Mouse (Mus musculus): ENCODE results near the gene Ngrn. TPM values are rescaled to one million over a fixed set of nuclear protein-coding genes. Genes with fewer than 3 reads are reported as not detected.

Ngrn gene
- total RNA-seq, 1 experiment from 2014 or later = 27.3 TPM

DNA sequence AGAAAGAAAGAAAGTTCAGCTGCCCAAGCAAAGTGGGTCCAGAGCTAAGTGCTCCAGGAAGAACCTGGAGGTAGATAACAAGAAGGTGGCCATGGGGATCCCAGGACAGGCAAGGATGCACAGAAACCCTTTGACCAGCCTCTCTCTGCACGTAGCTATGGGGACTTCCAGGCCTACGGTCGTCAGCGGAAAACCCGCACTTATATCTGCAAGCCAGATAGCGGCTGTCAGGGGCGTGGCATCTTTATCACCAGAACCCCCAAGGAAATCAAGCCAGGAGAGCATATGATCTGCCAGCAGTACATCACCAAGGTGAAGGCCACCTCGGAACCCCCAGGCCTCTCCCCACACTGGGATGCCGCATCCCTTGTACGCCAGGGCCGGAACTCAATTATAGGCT lies 8.1 kb upstream of the Ngrn start:
- ATAC-seq (replicated peaks; ENCODE audit: insufficient number of reproducible peaks, low FRiP score, low TSS enrichment, poor library complexity, severe bottlenecking) = no peak

DNA sequence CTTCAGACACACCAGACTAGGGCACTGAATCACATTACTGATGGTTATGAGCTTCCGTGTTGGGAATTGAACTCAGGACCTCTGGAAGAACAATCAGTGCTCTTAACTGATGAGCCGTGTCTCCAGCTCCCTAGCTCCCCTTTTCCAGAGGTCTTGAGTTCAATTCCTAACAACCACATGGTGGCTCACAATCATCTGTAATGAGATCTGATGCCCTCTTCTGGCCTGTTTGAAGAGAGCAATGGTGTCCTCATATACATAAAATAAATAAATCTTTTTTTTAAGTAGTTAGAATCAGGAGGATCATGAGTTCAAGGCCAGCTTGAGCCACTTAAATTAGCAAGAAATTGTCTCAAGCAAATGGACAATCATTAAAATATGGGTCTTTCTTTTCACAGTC lies 5.0 kb upstream of the Ngrn start:
- no peak for ATAC-seq (replicated peaks; ENCODE audit: insufficient number of reproducible peaks, low FRiP score, low TSS enrichment, poor library complexity, severe bottlenecking)

- ATAC-seq (replicated peaks; ENCODE audit: insufficient number of reproducible peaks, low FRiP score, low TSS enrichment, poor library complexity, severe bottlenecking) = no peak
Observed at GRCm38 (mm10) chr7:80257706-80258105, 3.3 kb upstream of the Ngrn start.

DNA sequence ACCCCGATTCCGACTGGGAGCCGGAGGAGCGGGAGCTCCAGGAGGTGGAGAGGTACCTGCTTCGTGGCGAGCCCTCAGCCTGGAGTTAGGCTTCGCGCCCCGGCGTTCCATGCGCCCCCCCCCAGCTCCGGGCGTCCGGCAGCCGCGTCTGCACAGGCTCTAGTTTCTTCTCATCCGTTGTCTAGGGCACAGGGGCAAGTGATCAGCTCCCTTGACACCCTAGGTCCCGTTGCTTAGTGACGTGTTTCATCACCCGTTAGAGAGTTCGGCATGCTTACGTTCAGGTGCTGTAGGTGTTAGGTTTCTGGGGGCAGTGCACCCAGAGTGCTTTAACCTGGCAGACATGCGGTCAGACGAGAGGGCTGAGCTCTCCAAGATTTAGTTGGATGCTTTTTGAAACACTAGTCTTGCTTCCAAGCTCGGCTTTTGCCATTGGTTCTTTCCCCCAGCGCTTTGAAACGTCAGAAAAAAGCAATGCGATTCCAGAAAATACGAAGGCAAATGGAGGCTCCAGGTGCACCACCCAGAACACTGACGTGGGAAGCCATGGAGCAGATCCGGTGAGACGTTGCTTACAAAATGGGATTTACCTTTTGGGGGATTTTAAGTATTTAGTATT lies 466 bp downstream of the Ngrn start:
- ATAC-seq (replicated peaks; ENCODE audit: insufficient number of reproducible peaks, low FRiP score, low TSS enrichment, poor library complexity, severe bottlenecking) = no peak

GRCm38 (mm10) chr7:80264606-80265005 lies 3.6 kb downstream of the Ngrn start:
- no peak for ATAC-seq (replicated peaks; ENCODE audit: insufficient number of reproducible peaks, low FRiP score, low TSS enrichment, poor library complexity, severe bottlenecking)

- no peak for ATAC-seq (replicated peaks; ENCODE audit: insufficient number of reproducible peaks, low FRiP score, low TSS enrichment, poor library complexity, severe bottlenecking)
Observed at GRCm38 (mm10) chr7:80267764-80268163, 6.7 kb downstream of the Ngrn start.

- ATAC-seq (replicated peaks; ENCODE audit: insufficient number of reproducible peaks, low FRiP score, low TSS enrichment, poor library complexity, severe bottlenecking) = peak; percentile 96
Observed at GRCm38 (mm10) chr7:80268897-80269750, 8.1 kb downstream of the Ngrn start, which contains the start of gene Vps33b. Gene Vps33b, plus strand, starts transcription at chr7:80269649.

GRCm38 (mm10) chr7:80269751-80270255 lies 8.8 kb downstream of the Ngrn start:
- no peak; the same call in 1 of the 2 replicates for ATAC-seq (replicated peaks; ENCODE audit: insufficient number of reproducible peaks, low FRiP score, low TSS enrichment, poor library complexity, severe bottlenecking)

GRCm38 (mm10) chr7:80273456-80273855 lies 12.4 kb downstream of the Ngrn start:
- ATAC-seq (replicated peaks; ENCODE audit: insufficient number of reproducible peaks, low FRiP score, low TSS enrichment, poor library complexity, severe bottlenecking) = no peak

- no peak for ATAC-seq (replicated peaks; ENCODE audit: insufficient number of reproducible peaks, low FRiP score, low TSS enrichment, poor library complexity, severe bottlenecking)
Observed at GRCm38 (mm10) chr7:80276374-80276773, 15.4 kb downstream of the Ngrn start.

- ATAC-seq (replicated peaks; ENCODE audit: insufficient number of reproducible peaks, low FRiP score, low TSS enrichment, poor library complexity, severe bottlenecking) = no peak
Observed at GRCm38 (mm10) chr7:80280032-80280431, 19.0 kb downstream of the Ngrn start.

DNA sequence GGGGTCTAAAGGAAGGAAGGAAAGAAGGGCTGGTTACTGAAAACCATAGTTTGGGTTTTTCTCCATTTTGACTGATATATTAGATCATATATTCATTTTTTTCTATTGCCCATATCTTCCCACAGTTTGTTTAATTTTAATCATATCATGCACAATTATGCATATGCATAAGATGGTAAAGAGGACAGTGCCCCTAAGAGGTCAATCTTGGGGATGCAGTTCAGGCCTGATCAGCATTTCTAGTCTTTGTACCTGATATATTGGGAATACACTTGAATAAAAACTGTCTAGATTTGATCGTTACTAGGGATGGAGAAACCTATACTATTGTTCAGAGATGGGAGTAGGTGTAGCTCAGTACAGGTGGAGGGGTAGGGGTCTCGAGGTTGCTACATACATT lies 20.0 kb downstream of the Ngrn start:
- no peak for ATAC-seq (replicated peaks; ENCODE audit: insufficient number of reproducible peaks, low FRiP score, low TSS enrichment, poor library complexity, severe bottlenecking)

DNA sequence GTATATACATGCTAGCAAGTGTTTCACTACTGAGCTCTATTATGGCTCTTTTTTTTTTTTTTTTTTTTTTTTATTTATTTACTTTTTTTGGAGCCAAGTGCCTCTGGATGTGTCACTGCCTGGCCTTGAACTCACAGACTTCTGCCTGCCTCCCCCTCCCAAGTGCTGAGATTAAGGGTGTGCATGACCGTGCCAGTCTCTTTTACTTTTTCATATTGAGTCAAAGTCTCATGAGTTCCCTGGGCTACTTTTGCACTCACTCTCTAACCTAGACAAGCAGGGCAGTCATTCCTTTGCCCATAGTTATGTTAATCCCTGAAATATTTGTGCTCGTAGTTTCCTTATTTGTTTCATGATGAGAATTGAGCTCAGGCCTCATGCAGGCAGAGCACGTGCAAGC lies 20.6 kb downstream of the Ngrn start:
- no peak for ATAC-seq (replicated peaks; ENCODE audit: insufficient number of reproducible peaks, low FRiP score, low TSS enrichment, poor library complexity, severe bottlenecking)

DNA sequence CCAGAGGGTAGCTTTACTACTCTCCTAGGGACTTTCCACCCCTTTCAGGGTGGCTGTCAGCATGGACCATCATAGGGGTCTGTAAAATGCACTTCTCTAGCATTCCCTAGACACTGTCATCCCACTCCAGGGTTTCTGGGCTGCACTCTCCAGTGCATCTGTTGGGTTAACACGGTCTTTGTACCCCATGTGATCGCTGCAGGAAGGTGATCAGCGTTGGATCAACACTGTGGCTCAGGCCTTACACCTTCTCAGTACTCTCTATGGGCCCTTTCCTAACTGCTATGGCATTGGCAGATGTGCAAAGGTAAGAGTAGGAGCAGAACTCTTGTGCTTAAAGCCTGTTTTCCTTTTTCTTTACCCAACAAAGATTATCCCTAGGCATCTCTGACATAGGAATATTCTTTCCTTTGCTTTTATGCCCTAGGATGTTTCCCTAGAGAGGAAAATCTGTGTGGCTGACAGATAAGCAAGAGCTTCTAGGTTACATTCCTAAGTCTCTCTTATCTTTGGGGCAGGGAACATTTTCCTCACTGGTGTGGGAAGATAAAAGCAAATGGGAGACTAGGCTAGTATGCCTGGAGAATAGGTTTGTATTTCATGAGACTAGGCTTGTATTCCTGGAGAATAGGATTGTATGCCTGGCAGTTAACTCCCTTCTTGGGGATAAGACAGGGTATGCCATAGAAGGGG lies 22.4 kb downstream of the Ngrn start:
- ATAC-seq (replicated peaks; ENCODE audit: insufficient number of reproducible peaks, low FRiP score, low TSS enrichment, poor library complexity, severe bottlenecking) = no peak

- ATAC-seq (replicated peaks; ENCODE audit: insufficient number of reproducible peaks, low FRiP score, low TSS enrichment, poor library complexity, severe bottlenecking) = no peak
Observed at GRCm38 (mm10) chr7:80284391-80284790, 23.4 kb downstream of the Ngrn start.

DNA sequence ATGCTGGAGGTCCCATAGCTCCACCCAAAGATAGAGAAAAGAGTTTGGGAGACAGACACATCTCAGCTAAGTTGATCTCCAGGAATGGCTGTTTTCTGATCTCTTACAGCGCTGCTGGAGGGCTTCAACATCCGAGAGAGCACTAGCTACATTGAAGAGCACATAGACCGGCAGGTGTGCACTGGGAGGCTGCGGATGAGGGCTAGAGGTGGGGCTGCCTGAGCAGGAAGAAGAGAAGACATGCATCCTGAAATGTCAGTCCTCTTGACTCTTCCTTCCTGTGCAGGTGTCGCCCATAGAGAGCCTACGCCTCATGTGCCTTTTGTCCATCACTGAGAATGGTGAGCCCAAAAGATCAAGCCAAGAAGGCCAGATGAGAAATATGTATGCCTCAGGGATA lies 24.7 kb downstream of the Ngrn start:
- no peak for ATAC-seq (replicated peaks; ENCODE audit: insufficient number of reproducible peaks, low FRiP score, low TSS enrichment, poor library complexity, severe bottlenecking)

DNA sequence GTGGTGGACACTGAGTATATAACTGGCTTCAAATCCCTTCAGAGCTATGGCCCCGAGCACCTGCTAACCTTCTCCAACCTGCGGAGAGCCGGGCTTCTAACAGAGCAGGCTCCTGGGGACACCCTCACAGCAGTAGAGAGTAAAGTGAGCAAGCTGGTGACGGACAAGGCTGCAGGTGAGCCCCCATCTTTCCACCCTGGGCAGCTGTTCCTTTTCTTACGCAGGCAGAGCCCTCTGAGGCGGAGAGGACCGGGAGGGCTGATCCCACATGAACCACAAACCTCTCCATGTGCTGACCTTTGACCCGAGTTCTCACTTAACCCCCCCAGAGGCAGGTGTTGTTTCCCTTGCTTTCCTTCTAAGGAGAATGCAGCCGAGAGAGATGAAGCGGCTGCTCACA lies 26.7 kb downstream of the Ngrn start:
- ATAC-seq (replicated peaks; ENCODE audit: insufficient number of reproducible peaks, low FRiP score, low TSS enrichment, poor library complexity, severe bottlenecking) = no peak

- peak; percentile 98 for ATAC-seq (replicated peaks; ENCODE audit: insufficient number of reproducible peaks, low FRiP score, low TSS enrichment, poor library complexity, severe bottlenecking)
Observed at GRCm38 (mm10) chr7:80294062-80294763, 33.2 kb downstream of the Ngrn start, which contains the start of gene Prc1. Gene Prc1, plus strand, starts transcription at chr7:80294450.
